Mouse (Mus musculus) erythroblast, embryonic 14.5 days (primary cell): ENCODE measurements around the gene Prpsap1.
"Not testable (repeated sequence)": the region's sequence is repeated elsewhere in the genome, so short reads cannot be mapped to it uniquely, and the experiment has no call there.

Experiments
- GATA1 ChIP-seq: IDR thresholded peaks from 2 replicates; pipeline ENCODE4 v1.6.1; 2012; ENCODE audit warnings: low read length, inconsistent platforms, mixed read lengths
- TAL1 ChIP-seq: IDR thresholded peaks from 3 replicates; pipeline ENCODE4 v1.6.1; 2012; ENCODE audit warnings: low read length, inconsistent platforms, mixed read lengths

GRCm38 (mm10) chr11:116426328-116426727 lies 67.7 kb downstream of the Prpsap1 start:
- TF ChIP-seq TAL1, GATA1: not testable (repeated sequence)
